Mouse (Mus musculus) ovary, postnatal 14 days (tissue): Measurements from ENCODE around the gene Hist2h4.
"Not testable (repeated sequence)": the region's sequence is repeated elsewhere in the genome, so short reads cannot be mapped to it uniquely, and the experiment has no call there.

Source experiments
- DNase-seq: peaks from one replicate; pipeline ENCODE4 v3.0.0; 2022; ENCODE audit warnings: low spot score

Hist2h4 gene

GRCm38 (mm10) chr3:96268776-96269378, 5.8 kb upstream of the Hist2h4 start:
- DNase-seq: not testable (repeated sequence)

GRCm38 (mm10) chr3:96268051-96268775, 5.1 kb upstream of the Hist2h4 start, which contains the start of gene Hist2h3b:
TSS of gene Hist2h3b (plus strand) at chr3:96268654.
- DNase-seq: peak; percentile 77

GRCm38 (mm10) chr3:96267541-96267940, 4.4 kb upstream of the Hist2h4 start:
- no peak for DNase-seq

GRCm38 (mm10) chr3:96266132-96266710, 3.1 kb upstream of the Hist2h4 start:
- no peak for DNase-seq

- DNase-seq: no peak
These were observed 1.4 kb upstream of the Hist2h4 start for GRCm38 (mm10) chr3:96264404-96264949.

- peak; percentile 42 for DNase-seq
These were observed 670 bp upstream of the Hist2h4 start for GRCm38 (mm10) chr3:96263558-96264403.

- DNase-seq: peak; percentile 61
These were observed 765 bp downstream of the Hist2h4 start for GRCm38 (mm10) chr3:96262216-96262875.

GRCm38 (mm10) chr3:96261623-96262022, 1.5 kb downstream of the Hist2h4 start:
- DNase-seq: no peak

GRCm38 (mm10) chr3:96260220-96260619, 2.9 kb downstream of the Hist2h4 start:
- no peak for DNase-seq

- no peak for DNase-seq
These were observed 5.9 kb downstream of the Hist2h4 start for GRCm38 (mm10) chr3:96257190-96257589.

GRCm38 (mm10) chr3:96255926-96256593, 7.1 kb downstream of the Hist2h4 start:
- DNase-seq: no peak

GRCm38 (mm10) chr3:96254683-96255355, 8.3 kb downstream of the Hist2h4 start:
- no peak for DNase-seq

GRCm38 (mm10) chr3:96251787-96252186, 11.3 kb downstream of the Hist2h4 start:
- DNase-seq: no peak

- no peak for DNase-seq
These were observed 12.2 kb downstream of the Hist2h4 start for GRCm38 (mm10) chr3:96250890-96251289.

GRCm38 (mm10) chr3:96249034-96249345, 14.1 kb downstream of the Hist2h4 start:
- DNase-seq: no peak

- DNase-seq: no peak
These were observed 14.7 kb downstream of the Hist2h4 start for GRCm38 (mm10) chr3:96248141-96249033.

GRCm38 (mm10) chr3:96247356-96248140, 15.6 kb downstream of the Hist2h4 start:
- DNase-seq: no peak

GRCm38 (mm10) chr3:96246427-96246856, 16.7 kb downstream of the Hist2h4 start, which contains the start of gene Hist2h3c1:
TSS of gene Hist2h3c1 (plus strand) at chr3:96246685.
- not testable (repeated sequence) for DNase-seq
